Mouse (Mus musculus) T-helper 2 cell (primary cell): ENCODE data around the gene Slc25a34.

Experiments used
- in situ Hi-C: fragments of 300-600 bp; cut with MboI, MseI; formaldehyde crosslinking; loops from one replicate; pipeline ENCODE4 v1.15.1; 2025; ENCODE audit warnings: high pct_unique_total_duplicates

Gene Slc25a34

DNA sequence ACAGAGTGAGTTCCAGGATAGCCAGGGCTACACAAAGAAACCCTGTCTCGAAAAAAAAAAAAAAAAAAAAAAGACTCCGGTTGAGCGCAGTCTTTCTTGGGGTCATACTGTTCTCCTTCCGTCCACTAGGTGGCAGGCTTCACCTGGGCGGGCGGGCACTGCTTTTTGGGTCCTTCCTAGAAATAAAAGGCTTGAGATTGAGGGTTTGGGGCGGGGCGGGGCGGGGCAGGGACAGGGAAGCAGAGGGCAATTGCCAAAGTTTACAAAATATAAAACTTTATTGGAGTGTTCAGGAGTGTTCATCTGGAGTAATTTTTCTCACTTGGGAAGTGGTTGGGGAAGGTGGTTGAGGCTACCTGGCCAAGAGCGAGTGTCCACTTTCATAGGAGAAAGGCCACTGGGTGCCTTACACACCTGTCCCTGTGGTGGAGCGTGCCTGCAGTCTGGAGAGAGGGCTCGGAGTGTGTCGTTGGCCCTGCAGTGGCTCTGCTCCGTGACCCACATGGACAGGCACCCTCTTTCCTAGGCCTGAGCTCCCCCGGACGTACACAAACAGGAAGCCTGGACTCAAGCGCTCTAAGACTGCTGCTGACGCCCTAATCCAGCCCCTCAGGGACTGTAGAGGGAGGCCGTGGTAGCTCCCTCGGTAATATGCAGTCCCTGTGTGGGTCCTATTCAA, 4.9 kb downstream of the Slc25a34 start, which contains the start of gene Tmem82:
TSS of gene Tmem82 (minus strand) at position 69 of the 679 bp plus-strand sequence.
- in situ Hi-C loops, result no loop called here

DNA sequence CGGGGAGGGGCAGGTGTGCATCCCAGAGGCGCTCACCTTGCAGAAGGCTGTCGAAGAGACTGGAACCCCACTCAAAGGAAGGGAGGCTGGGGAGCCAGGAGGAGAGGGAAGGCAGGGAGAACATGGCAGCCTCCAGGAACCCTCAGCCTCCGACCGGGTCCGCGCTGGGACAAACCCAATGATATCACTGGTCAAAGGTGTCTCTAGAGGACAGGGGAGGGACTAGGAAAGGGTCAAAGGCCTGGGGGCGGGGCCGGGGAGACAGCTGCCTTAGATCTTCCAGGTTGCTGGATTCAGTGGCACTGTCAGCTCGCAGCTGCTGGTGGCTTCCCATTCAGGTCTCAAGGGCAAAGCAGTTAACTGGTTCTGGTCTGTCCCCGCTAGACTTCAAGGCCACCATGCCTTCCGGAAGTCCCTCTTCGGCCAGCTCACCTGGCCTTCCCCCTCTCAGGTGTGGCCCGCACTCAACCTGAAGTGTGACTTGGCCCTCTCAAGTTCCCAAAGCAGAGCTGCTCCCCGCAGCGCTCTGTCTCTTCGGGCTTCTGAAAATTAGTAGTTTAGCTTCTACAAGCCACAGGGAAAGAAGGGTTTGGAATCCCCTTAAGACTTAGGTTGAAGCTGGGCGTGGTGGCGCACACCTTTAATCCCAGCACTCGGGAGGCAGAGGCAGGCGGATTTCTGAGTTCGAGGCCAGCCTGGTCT, 5.6 kb downstream of the Slc25a34 start:
- in situ Hi-C loops, result no loop called here

DNA sequence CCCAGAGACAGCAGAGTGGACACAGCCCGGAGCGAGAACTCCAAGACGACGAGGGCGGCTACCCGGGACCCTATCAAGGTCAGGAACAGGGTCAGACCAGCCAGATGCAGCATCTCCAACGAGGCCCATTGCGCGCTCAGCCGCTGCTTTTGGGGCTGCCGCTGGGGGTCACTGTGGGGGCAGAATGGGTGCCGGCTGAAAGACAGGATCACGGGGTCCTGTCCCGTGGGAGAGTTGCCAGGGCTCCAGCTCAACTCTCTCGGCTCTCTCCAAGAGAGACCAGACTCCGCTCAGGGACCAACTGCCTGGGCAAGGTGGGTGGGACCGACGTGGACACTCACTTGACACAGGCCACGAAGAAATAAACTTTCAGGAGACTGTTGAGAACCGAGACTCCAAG, 6.3 kb downstream of the Slc25a34 start:
- in situ Hi-C loops, result no loop called here

DNA sequence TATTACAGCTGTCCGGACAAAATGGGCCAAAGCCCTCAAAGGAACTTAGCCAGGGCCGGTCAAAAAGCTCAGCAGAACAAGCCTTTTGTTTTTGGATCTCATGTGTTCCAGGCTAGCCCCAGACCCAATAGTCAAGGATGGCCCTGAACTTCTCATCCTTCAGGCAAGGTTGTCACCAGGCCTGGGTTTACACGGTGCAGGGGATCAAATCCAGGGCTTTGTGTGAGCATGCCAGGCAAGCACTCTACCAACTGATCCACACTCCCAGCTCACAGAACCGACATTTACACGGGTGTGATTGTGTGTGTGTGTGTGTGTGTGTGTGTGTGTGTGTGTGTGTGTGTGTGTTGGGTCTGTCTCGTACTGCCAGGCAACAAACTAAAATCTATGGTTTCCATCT, 6.8 kb downstream of the Slc25a34 start:
- in situ Hi-C loops, result no loop called here

DNA sequence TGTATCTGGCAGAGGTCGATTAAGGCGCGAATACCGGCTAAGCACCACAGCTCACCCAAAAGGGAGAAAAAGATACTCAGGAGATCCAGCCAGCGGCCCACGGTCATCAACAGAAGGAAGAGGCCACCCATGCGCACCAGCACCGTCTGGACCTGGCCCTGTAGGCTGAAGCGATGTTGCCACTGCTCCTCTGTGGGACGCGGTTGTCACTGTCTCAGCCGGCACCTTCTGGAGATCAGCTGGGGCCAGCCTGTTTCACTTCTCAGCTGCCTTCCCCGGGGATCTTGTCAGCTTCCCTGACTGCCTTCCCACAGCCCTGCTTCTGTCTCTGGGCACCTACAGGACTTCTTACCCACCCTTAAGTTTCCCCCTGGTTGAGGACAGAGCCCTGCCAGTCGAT, 8.7 kb downstream of the Slc25a34 start:
- in situ Hi-C loops, result no loop called here

DNA sequence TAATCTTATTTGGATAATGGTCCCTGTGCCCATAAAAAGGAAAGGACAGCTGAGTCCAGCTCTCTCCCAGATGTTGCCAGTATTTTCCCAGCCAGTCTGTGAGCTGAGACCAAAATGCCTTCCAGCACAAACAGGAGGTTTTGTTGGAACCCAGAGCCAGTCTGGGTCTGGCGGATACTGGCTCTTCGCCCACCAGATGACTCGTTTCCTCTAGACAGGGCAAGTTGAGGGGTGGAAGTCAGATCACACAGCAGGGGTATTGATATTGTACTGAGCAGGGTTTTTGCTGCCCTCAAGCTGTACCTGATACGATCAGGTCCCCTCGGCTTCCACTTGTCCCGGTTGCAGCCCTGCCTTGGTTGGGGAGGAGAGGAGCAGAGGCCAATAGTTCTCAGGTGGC, 14.1 kb downstream of the Slc25a34 start:
- in situ Hi-C loops, result no loop called here

DNA sequence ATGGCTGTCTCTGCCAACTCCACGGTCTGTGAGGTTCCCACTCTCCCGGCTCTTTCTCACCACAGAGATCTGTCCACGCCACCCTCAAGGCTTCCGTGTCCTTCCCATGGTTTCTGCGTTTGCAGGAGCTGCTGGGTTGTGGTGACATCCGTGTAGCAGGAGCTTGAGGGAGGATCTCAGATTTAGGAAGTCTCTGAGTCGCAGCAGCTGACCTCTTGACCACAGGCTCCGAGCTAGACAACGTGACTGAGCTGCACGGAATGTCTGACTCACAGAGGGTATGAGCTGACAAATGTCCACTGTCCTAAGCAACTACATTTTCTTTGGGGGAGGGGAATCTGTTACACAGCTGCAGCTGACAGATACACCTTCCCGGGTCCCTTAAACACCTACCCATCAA, 17.8 kb downstream of the Slc25a34 start, which contains the start of gene Fblim1:
TSS of gene Fblim1 (minus strand) at position 236 of the 400 bp plus-strand sequence.
- in situ Hi-C loops, result no loop called here

DNA sequence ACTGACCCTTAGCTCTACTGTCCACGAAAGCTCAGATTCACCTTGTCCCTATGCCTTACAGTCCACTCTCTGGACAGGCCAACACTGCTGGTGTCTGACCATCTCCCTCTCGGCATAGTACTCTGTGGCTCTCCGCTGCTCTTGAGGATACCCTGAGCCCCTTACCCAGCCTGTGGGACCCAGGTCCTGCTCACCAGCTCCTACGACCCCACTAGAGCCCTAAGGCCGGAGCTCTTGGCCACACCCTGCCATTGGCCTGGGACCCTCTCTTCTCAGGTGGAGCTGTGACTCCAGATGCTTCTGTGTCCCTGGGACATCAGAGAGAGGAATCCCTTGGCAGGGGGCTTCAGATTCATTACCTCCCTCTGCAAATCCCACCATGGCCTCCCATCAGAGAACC, 18.2 kb downstream of the Slc25a34 start:
- in situ Hi-C loops, result no loop called here

DNA sequence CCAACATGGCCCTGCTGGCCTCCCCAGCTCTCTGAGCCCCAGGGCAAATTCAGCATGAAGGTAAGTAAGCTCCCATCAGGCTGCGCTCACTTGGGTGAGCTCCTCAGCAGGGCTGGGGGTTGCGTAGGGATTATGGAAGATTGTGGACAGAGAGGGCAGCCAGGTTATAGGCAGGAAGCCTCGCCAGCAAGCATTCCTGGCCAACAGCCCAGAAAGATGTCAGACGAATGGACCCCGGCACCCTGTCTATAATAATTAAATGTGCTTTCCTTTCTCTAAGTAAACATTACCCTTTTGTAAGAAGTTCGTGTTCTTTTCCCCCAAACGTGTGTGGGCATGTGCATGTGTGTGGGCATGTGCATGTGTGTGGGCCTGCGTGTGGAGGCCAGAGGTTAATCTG, 19.1 kb downstream of the Slc25a34 start:
- in situ Hi-C loops, result no loop called here

DNA sequence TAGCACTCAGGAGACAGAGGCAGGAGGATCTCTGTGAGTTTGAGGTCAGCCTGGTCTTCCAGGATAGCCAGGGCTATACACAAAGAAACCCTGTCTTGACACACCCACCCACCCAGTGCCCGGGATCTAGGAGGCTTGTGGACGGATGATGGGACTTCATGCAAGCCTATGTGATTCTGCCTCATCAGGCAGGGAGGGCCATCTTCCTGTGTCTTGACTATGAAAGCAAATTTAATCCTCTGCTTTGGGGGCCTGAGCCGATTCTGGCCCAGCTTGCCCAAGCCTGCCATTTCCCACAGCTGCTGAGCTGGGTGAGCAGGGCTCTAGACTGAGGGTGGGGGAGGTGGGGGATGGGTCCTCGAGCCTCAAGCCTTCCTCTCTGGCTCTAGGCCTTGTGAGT, 19.7 kb downstream of the Slc25a34 start:
- in situ Hi-C loops, result no loop called here

DNA sequence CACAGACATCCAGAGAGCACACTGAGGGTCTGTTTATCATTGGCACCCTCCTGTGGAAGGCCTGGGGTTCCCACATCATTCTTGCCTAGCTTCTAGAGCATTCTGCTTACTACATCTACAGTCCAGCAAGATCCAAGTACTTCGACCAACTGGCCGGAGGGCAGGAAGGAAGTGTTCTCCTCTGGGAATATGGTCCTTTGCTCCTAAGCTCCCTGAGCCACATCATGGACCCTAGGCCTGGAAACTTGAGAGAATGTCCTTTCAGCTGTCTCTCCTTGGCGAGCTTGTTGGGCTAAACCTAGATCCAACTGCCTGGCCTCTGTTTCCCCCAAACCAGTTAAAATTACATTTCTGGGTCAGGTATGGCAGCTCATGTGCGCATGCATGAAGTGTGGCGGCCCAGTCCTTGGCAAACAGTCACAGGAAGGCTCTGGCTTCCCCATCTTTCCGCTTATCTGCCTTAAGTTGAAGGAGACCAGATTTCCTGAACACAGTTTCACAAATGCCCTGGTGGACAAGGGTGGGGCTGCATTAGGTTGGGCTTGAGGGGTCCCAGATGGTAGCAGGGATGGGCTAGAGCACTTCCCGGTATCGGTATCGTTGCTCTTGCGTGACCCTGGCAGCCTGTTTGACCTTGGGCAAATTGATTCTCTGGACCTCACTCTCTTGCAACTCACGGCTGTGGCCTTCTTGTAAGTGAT, 20.9 kb downstream of the Slc25a34 start:
- in situ Hi-C loops, result no loop called here

DNA sequence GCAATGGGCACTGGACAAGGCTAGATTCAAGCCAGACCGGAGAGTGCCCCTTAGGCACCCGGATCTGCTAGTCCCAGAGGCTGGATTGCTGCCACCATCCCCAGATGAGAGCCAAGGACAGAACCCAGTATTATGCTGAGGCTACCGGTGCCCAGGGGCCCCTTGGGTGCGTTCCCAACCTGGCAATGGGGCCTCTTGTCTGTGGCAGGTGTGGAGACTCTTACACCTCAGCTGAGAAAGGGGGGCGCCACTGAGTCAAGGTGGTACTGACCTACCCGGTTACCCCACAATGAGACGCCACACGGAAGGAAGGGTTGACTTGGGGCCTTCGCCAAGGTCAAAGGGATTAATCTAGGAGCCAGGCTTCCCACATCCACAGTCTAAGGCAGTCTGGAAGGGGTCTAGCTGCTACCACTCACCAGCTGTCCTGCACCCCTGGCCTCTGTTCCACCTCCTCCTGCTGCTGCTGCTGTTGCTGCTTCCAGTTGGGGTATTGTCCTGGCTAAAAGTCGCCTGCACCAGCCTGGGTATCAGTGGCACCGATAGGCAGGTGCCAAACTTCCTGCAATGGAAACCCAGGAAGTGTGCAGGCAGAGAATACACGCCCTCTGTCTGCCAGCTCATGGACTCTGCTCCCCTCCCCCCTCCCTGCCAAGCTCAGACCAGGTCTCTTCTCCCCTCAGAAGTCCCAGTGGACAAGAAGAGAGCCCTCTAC, 22.3 kb downstream of the Slc25a34 start:
- in situ Hi-C loops, result no loop called here

DNA sequence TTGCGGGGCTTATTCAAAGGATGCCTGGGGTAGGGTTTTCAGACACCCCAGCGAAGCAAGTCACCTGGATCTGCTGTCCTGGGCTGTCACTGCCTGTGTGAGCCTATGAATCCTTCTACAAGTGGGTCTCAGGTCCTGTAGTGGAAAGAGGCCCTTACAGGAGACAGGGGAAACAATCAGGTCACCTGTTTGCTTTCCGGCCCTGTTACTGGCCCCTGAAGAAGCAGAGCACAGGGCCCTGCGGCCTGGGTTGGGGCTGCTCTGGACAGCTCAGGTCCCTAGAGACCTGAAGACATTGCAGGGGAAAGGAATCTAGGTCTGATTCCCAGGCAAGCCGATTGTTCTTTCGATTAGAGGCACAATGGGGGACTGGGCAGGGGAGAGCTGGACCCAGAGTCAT, 23.3 kb downstream of the Slc25a34 start:
- in situ Hi-C loops, result no loop called here

DNA sequence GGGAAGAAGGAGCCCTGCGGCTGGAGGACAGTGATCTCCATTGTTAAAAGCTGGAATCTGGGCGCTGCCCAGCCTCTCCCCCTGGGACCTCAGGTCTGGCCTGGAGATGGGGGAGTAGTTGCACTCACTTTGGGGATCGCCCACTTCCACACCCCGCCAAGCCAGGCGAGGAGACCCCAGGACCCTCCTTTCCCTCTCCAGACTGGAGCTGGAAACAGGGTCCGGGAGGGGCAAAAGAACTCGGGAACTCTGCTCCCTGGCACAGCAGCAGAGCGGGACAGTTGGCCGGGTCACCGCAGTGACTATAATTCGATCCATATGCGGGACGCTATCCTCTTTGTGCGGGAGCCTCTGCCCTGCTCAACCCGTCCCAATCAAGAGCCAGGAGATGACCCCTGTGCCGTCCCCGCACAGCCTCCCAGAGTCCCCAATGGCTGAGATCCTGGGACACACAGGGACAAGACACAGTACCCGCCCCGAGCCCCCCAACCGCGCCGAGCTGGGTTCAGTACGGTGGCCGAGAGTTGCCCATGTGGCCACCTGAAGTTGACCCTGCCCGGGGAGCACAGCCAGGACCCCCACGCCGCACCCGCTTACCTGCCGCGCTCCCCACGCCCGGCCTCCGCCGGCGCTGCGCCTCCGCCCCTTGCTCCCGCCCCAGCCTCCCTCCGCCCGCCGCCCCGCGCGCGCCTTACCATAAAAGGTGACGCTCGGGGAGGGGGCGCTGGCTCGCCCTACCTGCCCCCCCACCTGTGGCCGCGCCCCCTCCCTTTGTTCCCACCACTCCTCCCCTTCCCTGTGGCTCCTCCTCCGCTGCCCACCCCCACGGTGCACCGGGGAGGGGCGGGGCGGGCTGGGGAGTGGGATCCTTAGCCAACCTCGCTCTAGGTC, 24.1 kb downstream of the Slc25a34 start:
- in situ Hi-C loops, result no loop called here

DNA sequence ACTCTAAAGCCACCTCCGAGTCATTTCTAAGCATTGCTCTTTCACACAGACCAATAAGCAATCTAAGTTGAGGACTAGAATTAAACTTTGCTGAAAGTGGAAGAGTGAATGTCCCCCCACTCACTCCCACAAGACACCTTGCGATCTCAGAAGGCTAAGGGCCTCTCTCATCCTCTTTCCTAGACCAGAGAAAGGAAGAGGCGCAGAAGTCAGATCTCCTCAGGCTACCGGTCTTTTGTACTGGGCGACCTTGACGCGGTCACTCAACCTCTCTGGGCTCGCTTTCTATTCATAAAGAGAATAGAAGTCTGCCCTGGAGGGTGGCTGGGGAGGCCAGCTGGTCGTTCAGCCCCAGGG, 24.7 kb downstream of the Slc25a34 start:
- in situ Hi-C loops, result no loop called here

DNA sequence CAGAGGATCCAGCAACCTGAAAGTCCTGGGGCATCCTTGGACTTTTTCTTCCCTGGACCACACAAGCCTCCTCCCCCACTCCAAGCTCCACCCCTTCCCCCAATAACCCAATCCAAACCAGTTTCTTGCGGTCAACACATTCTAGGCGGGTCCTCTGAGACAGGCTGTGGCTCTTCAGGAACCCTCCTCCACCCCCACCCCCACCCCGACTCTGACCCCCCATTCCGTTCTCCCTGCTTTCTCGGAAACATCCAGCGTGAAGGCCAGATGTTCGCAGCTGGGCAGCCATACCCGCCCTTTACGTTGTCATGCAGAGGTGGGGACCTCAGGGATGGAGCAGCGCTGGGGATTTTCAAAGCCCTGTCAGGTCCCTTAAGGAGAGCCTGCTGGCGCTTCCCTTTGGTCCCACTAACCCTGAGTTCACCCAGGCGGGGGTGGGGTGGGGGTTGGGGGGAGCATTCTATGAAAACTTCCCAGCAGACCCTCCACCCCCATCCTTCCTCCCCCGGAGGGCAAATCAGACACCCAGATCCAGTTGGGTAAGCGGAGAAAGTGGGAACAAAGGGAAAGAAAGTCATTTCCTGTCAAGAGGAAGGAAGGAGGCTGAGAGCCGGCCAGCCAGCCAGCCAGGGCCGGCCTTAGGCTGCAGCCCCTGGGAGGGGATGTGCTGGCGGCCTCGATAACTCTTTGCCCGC, 25.3 kb downstream of the Slc25a34 start:
- in situ Hi-C loops, result no loop called here

DNA sequence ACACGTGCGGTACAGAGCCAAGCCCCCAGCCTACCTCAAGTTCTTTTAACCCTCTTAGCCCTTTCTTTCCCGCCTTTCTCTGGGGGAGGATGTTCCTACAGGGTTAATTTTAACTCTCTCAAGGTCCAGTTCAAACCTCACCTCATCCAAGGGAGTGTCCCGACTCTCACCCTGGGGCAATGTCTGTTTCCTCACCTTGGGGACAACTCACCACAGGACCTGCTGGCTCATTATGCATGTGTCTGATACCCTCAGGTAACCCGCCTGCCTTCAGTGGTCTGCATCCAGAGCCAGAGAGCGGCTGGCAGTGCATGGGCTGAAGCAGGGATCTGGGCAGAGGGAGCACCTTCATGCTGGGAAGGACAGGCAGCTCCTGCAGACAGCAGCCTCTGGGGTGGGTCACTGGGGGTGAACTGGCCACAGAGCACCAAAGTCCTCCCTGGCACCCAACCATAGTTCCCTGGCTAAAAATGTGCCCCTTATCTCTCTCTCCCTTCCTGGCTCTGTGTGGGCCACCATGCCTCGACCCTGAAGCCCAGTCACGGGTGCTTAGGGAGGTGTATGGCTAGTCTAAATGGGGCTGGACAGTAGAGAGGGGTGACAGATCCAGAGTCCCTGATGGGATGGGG, 26.8 kb downstream of the Slc25a34 start:
- in situ Hi-C loops, result no loop called here

DNA sequence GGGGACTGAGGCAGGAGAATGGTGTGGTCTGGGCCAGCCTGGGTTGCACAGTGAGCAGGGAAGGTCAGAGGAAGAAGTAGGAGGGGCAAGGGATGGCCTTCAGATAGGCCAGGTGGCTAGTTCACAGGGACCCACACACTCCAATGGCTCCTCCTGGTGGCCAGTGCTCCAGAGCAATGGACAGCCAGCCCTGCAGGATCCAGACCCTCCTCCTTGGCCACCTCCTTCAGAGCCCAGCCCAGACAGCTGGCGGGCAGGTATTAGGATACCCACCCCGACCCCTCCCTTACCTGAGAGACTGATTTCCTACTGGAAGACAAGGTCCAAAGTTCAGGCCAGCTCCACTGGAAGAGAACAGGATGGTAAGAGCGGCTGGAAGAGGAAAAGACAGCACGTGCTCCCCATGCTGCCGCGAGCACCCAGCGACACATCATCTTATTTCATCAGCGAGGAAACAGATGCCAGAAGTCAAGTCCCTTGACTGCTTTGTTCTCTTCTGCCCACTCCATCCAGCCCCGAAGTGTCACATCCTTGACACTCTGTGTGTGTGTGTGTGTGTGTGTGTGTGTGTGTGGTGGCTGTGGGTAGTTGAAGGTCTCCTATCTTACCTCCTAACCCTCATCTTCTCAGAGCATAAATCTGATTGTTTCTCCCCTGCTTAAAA, 27.9 kb downstream of the Slc25a34 start:
- in situ Hi-C loops, result no loop called here

DNA sequence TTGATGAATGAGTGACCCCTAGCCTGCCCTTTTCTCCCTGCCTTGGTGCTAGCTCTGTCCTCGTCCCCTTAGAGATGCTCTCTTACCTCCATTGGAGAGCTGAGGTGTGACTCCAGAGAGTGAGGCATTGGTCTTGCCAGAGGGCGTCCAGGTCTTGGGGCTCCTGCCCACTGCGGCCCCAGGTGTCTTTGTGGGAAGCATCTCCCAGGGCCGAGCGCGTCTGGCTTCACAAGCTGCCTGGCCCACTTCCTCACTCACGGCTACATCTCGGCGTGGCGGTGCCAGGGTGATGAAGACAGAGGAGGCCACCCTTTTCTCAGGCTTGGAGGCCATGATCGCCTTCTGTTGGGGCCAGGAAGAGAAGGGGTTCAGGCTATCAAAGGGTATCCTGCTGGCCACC, 28.5 kb downstream of the Slc25a34 start:
- in situ Hi-C loops, result no loop called here

DNA sequence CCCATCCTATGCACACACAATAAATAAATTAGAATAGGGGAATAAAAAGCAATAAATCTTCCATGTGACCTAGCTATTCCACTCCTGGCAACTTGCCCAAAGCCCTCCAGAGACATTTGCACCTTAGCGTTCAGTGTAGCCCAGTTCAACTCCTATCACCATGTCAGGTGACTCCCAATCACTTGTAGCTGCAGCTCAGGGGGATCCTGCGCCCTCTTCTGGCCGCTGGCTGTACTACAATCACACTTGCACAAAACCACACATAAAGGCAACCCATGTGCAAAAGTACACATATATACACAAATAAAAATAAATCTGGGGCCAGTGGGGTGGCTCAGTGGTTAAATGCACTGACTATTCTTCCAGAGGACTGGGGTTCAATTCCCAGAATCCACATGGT, 32.1 kb downstream of the Slc25a34 start:
- in situ Hi-C loops, result no loop called here
